Mouse (Mus musculus): ENCODE results near the gene Pithd1. TPM values are rescaled to one million over a fixed set of nuclear protein-coding genes. Genes with fewer than 3 reads are reported as not detected.

The Pithd1 gene
- polyA plus RNA-seq, 1 experiment from 2014 or later, result 73.6 TPM

DNA sequence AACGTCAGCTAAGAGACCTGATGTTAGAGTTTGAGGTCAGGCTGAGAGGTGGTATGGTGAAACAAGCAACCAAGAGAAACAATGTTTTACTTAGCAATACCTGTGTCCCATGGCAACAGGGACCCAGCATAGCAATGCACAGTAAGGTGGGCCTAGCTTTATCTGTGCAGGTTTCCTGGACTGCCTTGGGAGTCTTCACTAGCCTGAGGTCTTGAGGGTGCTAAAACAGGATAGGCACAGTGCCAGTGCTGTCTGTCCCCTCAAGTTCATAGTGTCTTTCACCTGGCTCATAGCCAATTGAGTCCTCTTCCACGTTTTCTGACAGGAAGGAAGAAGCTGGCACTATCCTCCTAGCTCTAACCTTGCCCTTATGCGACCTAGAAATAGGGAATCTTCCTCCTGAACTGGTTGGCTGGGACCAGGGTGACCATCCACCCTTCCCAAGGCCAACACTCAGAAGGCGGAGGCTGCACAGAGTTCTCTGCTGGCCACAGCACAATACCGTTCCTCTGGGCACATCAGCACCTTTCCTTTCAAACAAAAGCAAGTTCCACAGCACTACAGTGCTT is 17.1 kb upstream of the Pithd1 start:
- no peaks in the 10 kb centered on the region for H3K27me3 ChIP-seq (ENCODE audit: control insufficient read depth, insufficient read depth, low read length)
- ATAC-seq (ENCODE audit: low read depth), result no peak
- WGBS, result 92% methylated on average over 5 of the region's 5 CpGs

DNA sequence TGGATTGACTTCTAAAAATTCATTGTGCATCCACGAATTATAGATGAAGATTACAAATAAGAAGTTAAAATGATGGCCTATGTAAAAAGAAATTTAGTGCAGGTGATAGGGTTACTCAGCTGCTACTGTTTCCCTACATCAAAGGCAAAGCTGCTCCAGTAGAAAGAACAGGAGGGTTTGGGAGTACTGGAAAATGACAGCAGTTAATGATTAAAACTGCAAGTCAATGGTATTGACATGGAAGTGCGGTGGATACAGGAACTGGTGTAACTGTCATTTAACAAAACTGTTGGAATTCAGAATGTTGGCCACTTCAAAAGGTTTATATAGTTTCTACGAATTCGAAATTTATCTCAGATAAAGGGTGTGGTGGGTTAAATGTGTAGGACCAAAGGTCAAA is 8.1 kb upstream of the Pithd1 start:
- Histone ChIP-seq H3K27me3 (ENCODE audit: control insufficient read depth, insufficient read depth, low read length) (no peaks in the 10 kb centered on the region), H3K27ac (ENCODE audit: low read depth, low read length) (no peak overlapping the region), H3K9ac (replicated peaks; ENCODE audit: low read depth, low read length) (no peak overlapping the region), H3K4me2 (ENCODE audit: low read depth, low read length) (no peak overlapping the region), H3K9me3 (ENCODE audit: control insufficient read depth, low read length) (no peaks in the 10 kb centered on the region), H3K4me1 (ENCODE audit: control insufficient read depth, insufficient read depth, low read length) (no peaks in the 10 kb centered on the region), H3K4me3 (ENCODE audit: low read depth, low read length) (no peak overlapping the region), H3K36me3 (ENCODE audit: control insufficient read depth, insufficient read depth, low read length) (no peaks in the 10 kb centered on the region)
- no peak for ATAC-seq (ENCODE audit: low read depth)
- WGBS, result 86% methylated on average over 4 of the region's 4 CpGs

More for the DNA sequence above, 17.1 kb upstream of the Pithd1 start:
- Histone ChIP-seq H3K27ac (ENCODE audit: low read depth, low read length) (no peak overlapping the region), H3K4me1 (ENCODE audit: control insufficient read depth, insufficient read depth, low read length) (no peaks in the 10 kb centered on the region), H3K4me2 (ENCODE audit: low read depth, low read length) (no peak overlapping the region), H3K36me3 (ENCODE audit: control insufficient read depth, insufficient read depth, low read length) (peaks cover 45% of the 10 kb centered on the region), H3K4me3 (ENCODE audit: low read depth, low read length) (no peak overlapping the region), H3K9me3 (ENCODE audit: control insufficient read depth, low read length) (no peaks in the 10 kb centered on the region), H3K9ac (replicated peaks; ENCODE audit: low read depth, low read length) (no peak overlapping the region)

DNA sequence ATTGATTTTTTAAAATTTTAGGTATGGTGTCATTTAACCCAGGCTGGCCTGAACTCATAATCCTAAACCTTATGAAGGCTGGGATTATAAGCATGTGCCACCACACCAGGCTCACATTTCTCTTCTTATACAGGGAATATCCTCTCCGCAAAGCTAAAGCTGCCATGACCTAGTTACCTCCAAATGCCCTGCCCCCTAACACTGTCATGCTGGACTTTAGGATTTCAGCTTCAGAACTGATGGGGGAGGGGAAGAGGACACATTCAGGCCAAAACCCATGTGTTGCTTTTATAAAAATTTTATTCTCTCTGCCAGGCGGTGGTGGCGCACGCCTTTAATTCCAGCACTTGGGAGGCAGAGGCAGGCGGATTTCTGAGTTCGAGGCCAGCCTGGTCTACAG is 6.9 kb upstream of the Pithd1 start:
- no peaks in the 10 kb centered on the region for H3K27me3 ChIP-seq (ENCODE audit: control insufficient read depth, insufficient read depth, low read length)
- no peak overlapping the region for H3K4me2 ChIP-seq (ENCODE audit: low read depth, low read length)
- no peaks in the 10 kb centered on the region for H3K4me1 ChIP-seq (ENCODE audit: control insufficient read depth, insufficient read depth, low read length)
- no peaks in the 10 kb centered on the region for H3K36me3 ChIP-seq (ENCODE audit: control insufficient read depth, insufficient read depth, low read length)
- H3K4me3 ChIP-seq (ENCODE audit: low read depth, low read length), result no peak overlapping the region
- H3K27ac ChIP-seq (ENCODE audit: low read depth, low read length), result no peak overlapping the region
- no peak for ATAC-seq (ENCODE audit: low read depth)
- H3K9ac ChIP-seq (replicated peaks; ENCODE audit: low read depth, low read length), result no peak overlapping the region
- WGBS, result 96% methylated on average over 6 of the region's 6 CpGs
- no peaks in the 10 kb centered on the region for H3K9me3 ChIP-seq (ENCODE audit: control insufficient read depth, low read length)

DNA sequence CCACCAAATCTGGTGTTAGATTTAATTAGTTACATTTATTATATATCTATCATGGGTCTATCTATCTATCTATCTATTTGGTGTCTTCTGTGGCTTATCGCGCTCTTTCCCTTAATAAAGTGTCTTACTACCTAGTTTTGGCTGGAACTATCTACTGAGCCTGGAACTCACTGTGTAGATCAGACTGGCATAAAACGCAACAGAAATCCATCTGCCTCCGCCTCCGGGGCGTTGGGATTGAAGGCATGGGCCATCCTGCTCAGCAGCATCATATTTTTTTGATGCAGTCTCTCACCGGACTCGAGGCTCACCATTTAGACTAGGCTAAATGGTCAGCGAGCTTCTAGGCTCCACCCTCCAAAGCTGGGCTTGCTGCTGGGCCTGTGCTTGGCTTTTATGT is 650 bp upstream of the Pithd1 start:
- 68% methylated on average over 9 of the region's 9 CpGs for WGBS
- ATAC-seq (ENCODE audit: low read depth), result no peak
- H3K27me3 ChIP-seq (ENCODE audit: control insufficient read depth, insufficient read depth, low read length), result no peaks in the 10 kb centered on the region

DNA sequence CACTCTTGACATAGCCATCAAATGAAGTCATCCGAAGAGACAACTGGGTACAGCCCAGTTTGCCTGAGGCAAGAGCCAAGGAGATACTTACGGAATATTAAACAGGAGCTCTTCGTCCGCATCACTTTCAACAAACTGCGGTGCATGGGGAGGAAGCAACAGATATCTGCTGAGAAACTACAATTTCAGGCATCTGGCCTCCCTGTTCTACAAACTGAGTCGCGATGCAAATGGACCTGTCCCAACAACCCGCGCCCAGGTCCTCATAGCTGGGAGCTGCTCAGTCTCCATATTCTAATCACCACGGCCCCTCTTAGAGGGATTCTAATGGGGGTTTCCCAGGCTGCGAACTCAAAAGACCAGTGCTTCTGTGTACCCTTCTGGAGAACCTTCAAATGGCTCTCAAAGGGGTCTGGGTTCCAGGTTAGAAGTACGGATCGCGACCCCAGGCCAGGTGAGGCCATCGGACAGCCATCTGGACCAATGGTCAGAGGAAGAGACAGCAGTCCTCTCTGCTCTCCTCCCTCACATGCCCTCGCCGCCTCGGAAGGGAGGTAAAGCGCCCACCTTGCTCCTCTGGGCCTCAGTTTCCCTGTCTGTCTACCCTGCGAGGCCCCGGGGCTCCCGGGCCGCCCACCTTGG is 642 bp downstream of the Pithd1 start:
- Histone ChIP-seq H3K27ac (ENCODE audit: low read depth, low read length) (peak overlapping the region; percentile 87), H3K4me2 (ENCODE audit: low read depth, low read length) (peak overlapping the region; percentile 91), H3K9ac (replicated peaks; ENCODE audit: low read depth, low read length) (peak overlapping the region; percentile 86), H3K27me3 (ENCODE audit: control insufficient read depth, insufficient read depth, low read length) (no peaks in the 10 kb centered on the region), H3K36me3 (ENCODE audit: control insufficient read depth, insufficient read depth, low read length) (0 out of 2 replicates have a peak, but pooled peaks cover 4% of the 10 kb centered on the region), H3K4me1 (ENCODE audit: control insufficient read depth, insufficient read depth, low read length) (peaks cover 14% of the 10 kb centered on the region), H3K4me3 (ENCODE audit: low read depth, low read length) (peak overlapping the region; percentile 92), H3K9me3 (ENCODE audit: control insufficient read depth, low read length) (no peaks in the 10 kb centered on the region)
- ATAC-seq (ENCODE audit: low read depth), result no peak; the same call in 1 of the 2 replicates
- 8% methylated on average over 16 of the region's 23 CpGs for WGBS

More for the DNA sequence above, 650 bp upstream of the Pithd1 start:
- peak overlapping the region; percentile 91 for H3K4me2 ChIP-seq (ENCODE audit: low read depth, low read length)
- peaks cover 14% of the 10 kb centered on the region for H3K4me1 ChIP-seq (ENCODE audit: control insufficient read depth, insufficient read depth, low read length)
- H3K27ac ChIP-seq (ENCODE audit: low read depth, low read length), result no peak overlapping the region; the same call in 1 of the 2 replicates
- no peaks in the 10 kb centered on the region for H3K36me3 ChIP-seq (ENCODE audit: control insufficient read depth, insufficient read depth, low read length)
- no peak overlapping the region; the same call in 1 of the 2 replicates for H3K9ac ChIP-seq (replicated peaks; ENCODE audit: low read depth, low read length)
- H3K4me3 ChIP-seq (ENCODE audit: low read depth, low read length), result peak overlapping the region; percentile 92; the same call in 1 of the 2 replicates
- H3K9me3 ChIP-seq (ENCODE audit: control insufficient read depth, low read length), result no peaks in the 10 kb centered on the region

DNA sequence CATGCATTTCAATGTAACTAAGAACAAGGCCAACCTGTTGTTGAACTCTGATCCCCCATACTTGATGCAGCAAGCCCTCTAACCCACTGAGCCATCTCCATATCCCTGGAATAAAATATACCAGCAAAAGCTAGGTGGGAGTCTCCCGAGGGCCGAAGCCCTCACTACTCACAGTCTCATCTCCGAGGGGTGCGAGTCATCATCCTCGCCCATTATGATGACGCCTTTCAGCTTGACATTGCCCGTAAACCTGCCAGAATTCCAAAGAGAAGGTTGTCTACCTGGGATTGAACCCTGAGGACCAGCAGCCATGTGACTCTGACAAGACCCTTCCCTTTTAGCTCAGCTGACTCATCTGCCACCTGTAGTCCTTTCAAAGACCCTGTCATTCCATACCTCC is 1.3 kb downstream of the Pithd1 start:
- H3K9me3 ChIP-seq (ENCODE audit: control insufficient read depth, low read length), result no peaks in the 10 kb centered on the region
- 91% methylated on average over 7 of the region's 7 CpGs for WGBS
- 0 out of 2 replicates have a peak, but pooled peaks cover 4% of the 10 kb centered on the region for H3K36me3 ChIP-seq (ENCODE audit: control insufficient read depth, insufficient read depth, low read length)
- peak overlapping the region; percentile 92 for H3K4me3 ChIP-seq (ENCODE audit: low read depth, low read length)
- no peak overlapping the region for H3K27ac ChIP-seq (ENCODE audit: low read depth, low read length)
- peaks cover 14% of the 10 kb centered on the region for H3K4me1 ChIP-seq (ENCODE audit: control insufficient read depth, insufficient read depth, low read length)
- no peak for ATAC-seq (ENCODE audit: low read depth)
- H3K27me3 ChIP-seq (ENCODE audit: control insufficient read depth, insufficient read depth, low read length), result no peaks in the 10 kb centered on the region
- H3K4me2 ChIP-seq (ENCODE audit: low read depth, low read length), result peak overlapping the region; percentile 91
- H3K9ac ChIP-seq (replicated peaks; ENCODE audit: low read depth, low read length), result no peak overlapping the region

DNA sequence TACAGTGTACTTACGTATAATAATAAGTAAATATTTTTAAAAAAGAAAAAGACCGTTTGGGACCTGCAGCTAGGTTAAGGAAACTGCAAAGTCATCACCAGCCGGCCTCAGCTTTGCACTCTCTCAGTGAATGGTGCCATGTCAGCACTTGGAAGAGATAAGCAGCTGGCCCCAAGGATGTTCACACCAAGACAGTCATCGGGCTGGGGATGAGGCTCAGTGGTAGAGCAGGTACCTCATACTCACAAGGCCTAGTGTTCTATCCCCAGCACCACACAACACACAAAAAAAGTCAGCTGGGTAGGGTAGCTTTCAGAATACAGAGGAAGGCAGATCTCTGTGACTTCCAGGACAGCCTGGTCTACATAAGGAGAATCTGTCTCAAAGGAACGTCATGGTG is 1.9 kb downstream of the Pithd1 start:
- Histone ChIP-seq H3K9ac (replicated peaks; ENCODE audit: low read depth, low read length) (no peak overlapping the region), H3K36me3 (ENCODE audit: control insufficient read depth, insufficient read depth, low read length) (0 out of 2 replicates have a peak, but pooled peaks cover 4% of the 10 kb centered on the region), H3K27ac (ENCODE audit: low read depth, low read length) (no peak overlapping the region), H3K9me3 (ENCODE audit: control insufficient read depth, low read length) (no peaks in the 10 kb centered on the region), H3K4me2 (ENCODE audit: low read depth, low read length) (no peak overlapping the region), H3K27me3 (ENCODE audit: control insufficient read depth, insufficient read depth, low read length) (no peaks in the 10 kb centered on the region), H3K4me1 (ENCODE audit: control insufficient read depth, insufficient read depth, low read length) (peaks cover 14% of the 10 kb centered on the region), H3K4me3 (ENCODE audit: low read depth, low read length) (no peak overlapping the region)
- ATAC-seq (ENCODE audit: low read depth), result no peak
- WGBS, result 95% methylated on average over 5 of the region's 5 CpGs

DNA sequence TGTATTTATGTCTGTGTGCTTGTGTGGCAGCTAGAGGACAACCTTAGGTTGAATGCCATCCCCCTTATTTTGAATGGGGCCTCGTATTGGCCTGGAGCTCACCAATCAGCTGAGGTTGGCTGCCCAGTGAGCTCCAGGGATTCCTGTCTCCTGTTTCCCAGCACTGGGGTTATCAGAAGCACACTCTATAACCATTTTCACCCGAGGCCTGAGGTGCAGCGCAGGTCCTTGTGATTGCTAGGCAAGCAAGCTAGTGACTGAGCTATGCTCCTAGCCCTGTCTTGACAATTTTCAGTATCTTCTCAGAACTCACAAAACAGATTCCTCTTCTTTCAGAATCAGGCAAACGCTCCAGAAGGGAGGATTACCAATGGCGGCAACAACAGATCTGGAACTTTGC is 2.5 kb downstream of the Pithd1 start:
- ATAC-seq (ENCODE audit: low read depth), result no peak

DNA sequence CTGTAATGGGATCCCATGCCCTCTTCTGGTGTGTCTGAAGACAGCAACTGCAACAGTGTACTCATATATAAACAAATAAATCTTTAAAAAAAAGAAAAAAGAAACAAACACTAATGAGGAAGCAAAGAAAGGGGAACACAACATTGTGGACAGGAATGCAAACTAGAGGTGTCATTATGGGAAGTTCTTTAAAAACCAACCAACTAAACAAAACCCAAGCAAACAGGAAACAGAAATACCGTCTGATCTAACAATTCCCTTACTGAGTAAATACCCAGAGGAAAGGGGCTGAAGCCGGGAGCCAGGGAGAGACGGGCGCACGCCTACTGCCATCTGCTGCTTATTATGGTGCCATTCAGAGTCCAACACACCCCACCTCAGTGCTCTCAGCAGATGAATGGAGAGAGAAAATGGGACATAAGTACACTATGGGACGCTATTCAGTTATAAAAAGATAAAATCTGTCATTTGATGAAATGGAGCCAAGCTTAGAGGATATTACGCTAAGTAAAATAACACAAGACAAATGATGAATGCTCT is 5.5 kb downstream of the Pithd1 start:
- no peaks in the 10 kb centered on the region for H3K27me3 ChIP-seq (ENCODE audit: control insufficient read depth, insufficient read depth, low read length)
- H3K4me3 ChIP-seq (ENCODE audit: low read depth, low read length), result no peak overlapping the region
- H3K4me1 ChIP-seq (ENCODE audit: control insufficient read depth, insufficient read depth, low read length), result peaks cover 11% of the 10 kb centered on the region
- no peak overlapping the region for H3K9ac ChIP-seq (replicated peaks; ENCODE audit: low read depth, low read length)
- no peaks in the 10 kb centered on the region for H3K9me3 ChIP-seq (ENCODE audit: control insufficient read depth, low read length)
- no peak overlapping the region for H3K27ac ChIP-seq (ENCODE audit: low read depth, low read length)
- 74% methylated on average over 7 of the region's 7 CpGs for WGBS
- ATAC-seq (ENCODE audit: low read depth), result no peak
- no peak overlapping the region for H3K4me2 ChIP-seq (ENCODE audit: low read depth, low read length)
- peaks cover 13% of the 10 kb centered on the region for H3K36me3 ChIP-seq (ENCODE audit: control insufficient read depth, insufficient read depth, low read length)

More for the DNA sequence above, 2.5 kb downstream of the Pithd1 start:
- 88% methylated on average over 5 of the region's 5 CpGs for WGBS
- Histone ChIP-seq H3K4me3 (ENCODE audit: low read depth, low read length) (no peak overlapping the region), H3K36me3 (ENCODE audit: control insufficient read depth, insufficient read depth, low read length) (0 out of 2 replicates have a peak, but pooled peaks cover 4% of the 10 kb centered on the region), H3K9me3 (ENCODE audit: control insufficient read depth, low read length) (no peaks in the 10 kb centered on the region), H3K4me1 (ENCODE audit: control insufficient read depth, insufficient read depth, low read length) (peaks cover 14% of the 10 kb centered on the region), H3K27ac (ENCODE audit: low read depth, low read length) (no peak overlapping the region), H3K27me3 (ENCODE audit: control insufficient read depth, insufficient read depth, low read length) (no peaks in the 10 kb centered on the region), H3K4me2 (ENCODE audit: low read depth, low read length) (no peak overlapping the region), H3K9ac (replicated peaks; ENCODE audit: low read depth, low read length) (no peak overlapping the region)
